Mouse (Mus musculus) neutrophil, adult 5-6 weeks (primary cell): ENCODE results near the gene Sntg2. TPM values are rescaled to one million over a fixed set of nuclear protein-coding genes. Genes with fewer than 3 reads are reported as not detected.

Experiments used
- ATAC-seq: fragments of 151-379, 151-347 bp; 2 replicates; pipeline ENCODE4 v1.8.0; 2017; ENCODE audit warnings: mild to moderate bottlenecking, moderate TSS enrichment; ENCODE audit not compliant: insufficient number of reproducible peaks, poor library complexity, low FRiP score, severe bottlenecking; ENCODE audit errors: extremely low read depth
- total RNA-seq: library from RNA; stranded (forward); fragments of 200-1000 nt; gene quantifications from 2 replicates; pipeline ENCODE4 v1.2.3, GENCODE M21; 2017

Sntg2 gene
- total RNA-seq, 1 experiment from 2014 or later, result not detected

DNA sequence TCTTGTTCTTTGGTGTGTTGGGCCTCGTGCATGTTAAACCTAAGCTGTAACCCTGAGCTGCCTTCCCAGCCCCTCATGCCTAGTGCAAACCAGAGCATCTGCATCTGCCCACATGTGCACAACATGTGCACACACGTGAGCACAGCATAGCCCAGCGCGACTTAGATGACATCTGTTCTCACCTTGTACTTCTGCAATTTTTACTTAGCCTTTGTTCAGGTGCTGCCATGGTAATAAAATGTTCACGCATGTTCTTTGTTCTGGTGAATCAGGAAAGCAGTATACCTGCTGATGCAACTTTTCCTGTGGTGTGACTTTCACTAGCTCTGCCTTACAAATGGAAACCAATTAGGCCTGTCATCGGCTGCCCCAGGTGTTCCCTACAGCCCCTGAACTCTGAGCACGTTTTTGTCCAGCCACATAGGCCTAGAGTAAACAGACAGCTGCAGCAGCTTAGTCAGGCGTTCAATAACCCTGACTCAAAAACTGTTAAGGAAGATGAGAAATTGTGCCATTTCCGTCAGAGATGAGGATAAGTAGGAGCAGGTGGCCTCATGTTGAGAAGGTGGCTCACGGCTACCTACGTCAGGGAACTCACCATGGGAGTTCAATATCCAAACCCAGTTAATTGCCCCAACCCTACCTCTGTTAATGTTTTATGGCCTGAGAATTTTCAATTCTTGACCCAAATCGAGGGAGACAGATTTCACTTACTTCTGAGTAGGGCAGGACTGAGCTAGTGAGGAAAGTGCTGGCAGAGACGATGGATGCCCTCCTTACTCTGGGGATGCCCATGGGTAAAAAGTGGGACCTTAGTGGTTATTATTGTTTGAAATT lies 80.2 kb downstream of the Sntg2 start:
- ATAC-seq, result no peak

DNA sequence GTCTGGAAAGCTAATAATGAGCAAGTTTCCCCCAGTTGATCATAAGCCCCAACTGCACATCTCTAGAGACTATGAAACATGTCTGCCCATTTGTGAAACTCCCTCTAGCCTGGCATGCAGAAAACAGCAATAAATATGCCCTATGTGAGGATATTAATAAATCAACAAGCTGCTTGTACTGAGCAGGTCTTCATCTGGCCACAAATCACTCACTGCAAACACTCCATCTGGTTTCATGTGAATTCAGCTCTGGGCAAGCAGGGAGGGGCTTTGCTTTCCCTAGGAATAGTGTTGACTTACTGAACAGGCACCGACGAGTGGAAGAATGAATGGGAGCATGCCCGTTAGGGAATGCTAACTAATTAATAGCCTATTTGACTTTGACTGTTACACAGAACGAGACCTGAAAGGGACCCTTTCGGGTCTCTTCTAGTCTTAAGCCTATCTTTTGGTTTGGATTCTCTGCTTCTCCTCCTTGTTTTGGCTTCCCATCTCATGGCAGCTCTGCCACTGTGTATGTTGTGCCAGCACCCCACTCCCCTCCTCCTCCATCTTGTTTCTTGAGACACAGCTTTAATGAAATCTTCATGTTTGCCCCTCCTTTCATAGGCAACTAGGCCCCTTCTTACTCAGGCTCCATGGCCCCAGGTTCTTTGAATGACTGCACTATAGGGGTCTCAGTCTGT lies 86.1 kb downstream of the Sntg2 start:
- no peak for ATAC-seq

DNA sequence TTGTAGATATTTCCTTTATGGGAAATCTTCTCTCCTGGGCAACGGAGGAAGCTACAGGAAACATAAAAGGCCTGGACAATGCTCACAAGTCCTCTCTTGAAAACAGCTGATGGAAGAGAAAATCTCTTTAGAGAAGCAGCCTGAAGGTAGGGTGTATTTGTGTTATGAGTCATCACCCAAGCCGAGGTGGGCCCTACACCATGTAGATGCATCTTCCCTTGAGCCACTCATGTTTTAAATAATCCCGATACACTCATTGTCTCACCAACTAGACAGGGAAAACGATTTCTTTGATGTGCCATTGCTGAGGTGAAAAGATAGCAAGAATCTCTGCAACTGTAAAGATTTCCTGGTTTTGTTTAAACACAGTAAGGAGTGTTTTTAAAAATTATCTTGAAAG lies 89.4 kb downstream of the Sntg2 start:
- no peak for ATAC-seq

DNA sequence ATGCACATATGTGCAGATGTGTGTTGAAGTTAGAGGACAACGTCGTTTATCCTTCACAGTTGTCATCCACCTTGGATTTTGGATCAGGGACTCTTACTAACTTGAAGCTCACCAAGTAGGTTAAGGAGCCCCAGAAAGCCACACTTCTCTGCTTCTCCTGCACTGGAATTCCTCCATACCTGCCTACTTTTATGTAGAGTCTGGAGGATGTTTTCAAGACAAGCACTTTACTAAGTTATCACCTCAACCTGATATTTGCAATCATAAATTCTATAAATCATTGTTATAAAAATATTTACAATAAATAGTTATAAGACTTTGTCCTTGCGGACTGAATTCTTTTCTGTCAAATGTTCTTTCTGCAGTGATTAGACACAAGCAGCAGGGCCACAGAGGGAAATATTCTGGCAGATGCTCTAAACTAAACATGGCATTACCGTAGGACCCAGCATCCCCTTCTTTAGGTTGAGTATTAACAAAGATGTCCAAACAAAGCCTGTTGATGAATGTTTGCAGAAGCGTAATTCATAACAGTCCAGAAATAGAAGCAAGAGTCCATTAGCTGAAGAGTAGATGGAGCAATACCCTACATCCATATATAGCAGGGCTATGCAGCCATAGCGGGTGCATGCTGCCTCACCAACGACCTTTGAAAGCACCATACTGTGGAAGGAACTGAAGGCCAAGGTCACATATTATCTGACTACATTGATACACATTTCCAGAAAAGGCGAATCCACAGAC lies 100.8 kb downstream of the Sntg2 start:
- ATAC-seq, result no peak

DNA sequence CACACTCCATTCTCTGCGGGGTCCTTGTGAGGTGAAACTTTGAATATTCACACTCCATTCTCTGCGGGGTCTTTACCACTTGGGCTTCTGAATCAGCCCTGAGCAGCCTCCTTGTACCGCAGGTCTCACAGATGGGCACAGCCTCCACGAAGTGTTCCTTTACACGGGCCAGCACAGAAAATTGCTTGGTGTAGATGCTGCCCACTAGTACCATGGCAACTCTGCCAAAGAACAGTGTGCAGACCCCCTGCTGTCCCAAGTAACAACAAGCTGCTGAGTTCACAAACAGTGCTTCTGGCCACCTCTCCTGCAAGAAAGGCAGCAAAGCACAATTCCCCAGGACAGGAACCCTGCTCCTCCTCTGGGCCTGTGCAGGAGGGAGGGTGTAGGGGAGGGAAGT lies 109.0 kb downstream of the Sntg2 start:
- ATAC-seq, result no peak

DNA sequence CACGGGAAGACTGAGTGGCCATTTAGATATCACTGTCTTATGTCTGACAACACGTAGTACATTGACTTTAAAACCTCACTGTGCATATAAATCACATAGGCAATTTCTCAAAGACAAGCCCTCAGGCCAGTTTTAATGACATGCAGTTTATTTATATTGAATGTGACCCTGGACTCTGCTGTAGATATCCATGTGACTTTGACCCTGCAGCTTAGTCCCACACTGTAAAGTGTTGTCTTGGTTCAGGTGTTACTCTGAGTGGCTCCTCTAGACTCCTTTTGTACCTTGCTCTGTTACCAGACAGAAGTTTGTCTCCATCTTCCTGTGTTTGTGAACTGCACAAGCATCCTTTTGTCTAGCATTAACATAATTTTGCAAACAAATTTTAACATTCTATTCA lies 112.0 kb downstream of the Sntg2 start:
- ATAC-seq, result no peak

DNA sequence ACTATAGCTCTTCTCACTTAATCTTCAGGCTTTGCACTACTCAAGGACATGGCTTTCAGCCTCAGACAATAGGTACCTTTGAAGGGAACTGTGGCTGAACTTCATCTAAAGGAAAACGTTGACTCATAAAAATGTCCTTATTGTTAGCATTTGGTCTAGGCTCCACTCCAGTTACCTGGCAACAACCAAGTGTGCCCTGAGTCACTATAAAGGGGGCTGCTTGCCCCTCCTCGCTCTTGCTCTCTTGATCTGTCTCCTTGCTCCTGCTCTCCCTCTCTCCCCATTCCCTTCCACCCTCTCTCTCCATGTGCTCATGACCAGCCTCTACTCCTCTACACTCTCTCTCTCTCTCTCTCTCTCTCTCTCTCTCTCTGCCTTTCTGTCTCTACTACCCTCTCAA lies 114.5 kb downstream of the Sntg2 start:
- ATAC-seq, result no peak

DNA sequence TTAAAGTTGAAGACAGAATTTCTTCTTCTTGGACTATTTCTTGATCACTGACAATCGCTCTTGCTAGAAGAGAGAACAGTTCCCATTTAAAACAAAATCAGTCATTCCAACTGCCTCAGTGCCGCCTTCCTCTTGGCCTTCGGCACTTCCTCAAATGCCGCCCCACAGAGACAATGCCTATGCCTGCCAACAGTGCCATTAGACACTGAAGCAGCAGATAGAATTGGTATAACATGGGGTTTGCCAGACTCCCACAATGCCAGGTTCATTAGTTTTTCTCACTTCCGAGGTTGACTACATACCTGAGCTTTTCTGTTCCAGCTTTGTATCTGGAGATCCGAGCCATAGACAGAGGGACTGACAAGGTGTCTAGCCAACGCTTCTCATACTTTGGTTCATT lies 115.5 kb downstream of the Sntg2 start:
- ATAC-seq, result no peak

DNA sequence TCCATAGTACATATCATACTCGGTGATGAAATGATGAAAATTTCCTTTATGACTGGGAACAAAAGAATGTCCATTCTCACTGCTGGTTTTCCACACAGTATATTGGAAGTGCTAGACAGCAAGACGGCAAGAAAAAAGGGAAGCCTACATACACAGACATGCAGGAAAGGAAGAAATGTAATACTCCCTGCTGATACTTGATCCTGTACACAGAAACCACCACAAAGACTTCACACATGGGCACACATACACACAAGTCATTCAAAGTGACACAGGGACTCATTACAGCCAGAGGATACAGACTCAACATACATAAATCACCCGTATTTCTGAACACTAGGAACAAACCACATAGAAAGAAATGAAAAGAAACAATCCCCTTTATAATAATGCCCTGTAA lies 117.0 kb downstream of the Sntg2 start:
- ATAC-seq, result no peak

DNA sequence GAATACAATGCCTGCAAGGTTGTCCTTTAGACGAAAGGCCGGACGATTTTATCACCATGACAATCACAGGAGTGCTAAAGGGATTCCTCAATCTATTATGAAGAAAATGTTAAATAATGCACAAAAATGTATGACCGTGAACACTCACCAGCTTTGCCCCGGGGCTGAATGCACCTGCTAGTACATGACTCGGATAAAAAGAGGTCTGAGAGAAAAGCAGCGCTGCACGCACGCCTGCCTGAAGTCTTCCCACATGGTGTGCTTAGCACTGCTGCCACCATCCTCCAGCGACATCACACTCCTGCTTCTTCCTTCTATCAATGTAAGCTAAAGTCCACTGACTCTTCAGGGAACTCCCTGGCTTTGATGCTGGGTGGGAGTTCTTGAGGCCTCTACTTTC lies 118.6 kb downstream of the Sntg2 start:
- no peak for ATAC-seq

DNA sequence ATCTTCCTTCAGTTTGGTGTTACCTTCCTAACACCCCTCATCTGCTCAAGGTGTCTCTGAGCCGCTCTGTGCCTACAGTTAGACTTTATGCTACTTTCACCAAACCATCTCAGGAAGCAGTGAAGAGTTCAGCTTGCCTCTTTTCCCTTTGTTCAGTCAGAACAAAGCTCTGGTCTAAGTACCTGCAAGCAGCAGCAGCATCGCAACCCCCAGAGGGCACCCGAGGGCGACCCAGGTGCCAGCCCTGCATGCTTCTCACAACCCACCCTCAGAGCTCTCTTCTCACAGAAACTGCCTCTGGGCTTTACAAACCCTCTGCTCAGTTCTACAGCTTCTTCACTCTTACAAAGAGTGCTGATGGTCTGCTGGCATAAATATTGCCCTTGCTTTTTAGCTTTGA lies 120.8 kb downstream of the Sntg2 start:
- no peak for ATAC-seq

DNA sequence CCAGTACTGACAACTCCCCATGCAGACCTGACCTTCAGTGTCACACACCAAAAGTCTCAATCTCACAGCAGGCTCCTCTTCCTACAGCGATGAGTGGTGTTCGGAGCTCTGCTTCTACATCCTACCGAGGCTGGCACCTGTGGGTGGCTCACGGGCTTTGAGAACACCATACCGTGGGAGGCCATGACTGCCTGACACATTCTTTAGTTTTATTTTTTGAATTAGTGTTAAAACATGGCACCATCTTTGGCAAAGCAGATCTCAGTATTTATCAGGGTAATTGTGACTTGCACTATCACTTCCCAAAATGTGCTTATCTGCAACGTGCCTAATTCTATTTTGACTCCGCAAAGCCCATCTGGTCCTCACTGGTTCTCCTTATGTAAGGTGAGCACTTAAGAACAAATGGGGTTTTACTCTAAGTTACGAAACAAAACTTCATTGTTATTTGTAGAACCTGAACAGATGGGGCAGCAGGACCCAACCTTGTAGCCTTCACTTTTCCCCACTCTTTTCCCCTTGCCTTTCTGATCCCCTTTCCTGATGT lies 121.8 kb downstream of the Sntg2 start:
- ATAC-seq, result no peak

DNA sequence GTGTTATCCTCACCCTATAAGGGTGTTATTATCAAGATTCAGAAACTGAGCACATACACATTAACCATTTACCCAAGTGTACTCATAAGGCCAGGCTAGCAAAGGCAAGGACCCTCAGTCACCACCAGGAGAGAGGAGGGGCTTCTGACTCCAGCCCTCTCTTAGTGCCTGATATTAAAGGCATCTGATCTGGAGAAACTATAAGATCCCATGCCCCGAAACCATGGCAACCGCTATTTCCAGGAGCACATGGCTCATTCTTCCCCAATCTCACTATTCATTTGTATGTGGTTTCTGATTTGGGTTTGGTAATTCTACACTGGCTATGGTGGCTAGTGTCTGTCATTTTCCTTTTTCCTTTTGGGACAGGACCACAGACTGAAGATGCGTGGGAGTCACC lies 124.1 kb downstream of the Sntg2 start:
- ATAC-seq, result no peak

DNA sequence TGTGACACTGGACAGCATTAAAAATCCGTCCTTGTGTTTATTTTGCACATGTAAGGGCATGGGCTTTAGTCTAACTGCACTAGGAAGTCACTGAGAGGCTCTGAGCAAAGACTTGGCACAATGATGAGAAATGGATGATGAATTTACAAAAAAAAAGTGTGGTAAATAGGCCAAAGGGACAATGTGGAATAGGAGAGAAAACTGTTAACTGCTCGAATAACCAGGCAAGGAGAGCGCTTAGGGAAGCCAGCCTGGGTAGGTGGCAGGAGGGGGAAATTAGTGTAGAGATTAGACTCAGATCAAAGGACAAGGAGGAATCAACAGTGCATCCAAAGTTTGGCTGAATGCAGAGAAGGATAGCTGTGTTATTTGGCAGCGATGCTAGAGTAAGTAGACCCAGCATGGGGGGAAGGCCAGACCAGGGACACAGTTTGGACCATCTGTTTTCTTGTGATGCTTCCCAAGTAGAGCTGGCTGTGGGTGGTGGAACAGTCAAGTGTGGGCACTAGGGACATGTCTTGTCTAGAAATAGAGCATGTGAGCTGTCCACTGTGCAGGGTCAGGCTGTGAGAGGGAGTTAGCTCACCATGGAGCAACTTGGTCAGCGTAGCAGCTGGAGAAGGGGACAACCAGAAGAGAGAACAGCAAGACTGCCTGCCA lies 126.8 kb downstream of the Sntg2 start:
- no peak for ATAC-seq

DNA sequence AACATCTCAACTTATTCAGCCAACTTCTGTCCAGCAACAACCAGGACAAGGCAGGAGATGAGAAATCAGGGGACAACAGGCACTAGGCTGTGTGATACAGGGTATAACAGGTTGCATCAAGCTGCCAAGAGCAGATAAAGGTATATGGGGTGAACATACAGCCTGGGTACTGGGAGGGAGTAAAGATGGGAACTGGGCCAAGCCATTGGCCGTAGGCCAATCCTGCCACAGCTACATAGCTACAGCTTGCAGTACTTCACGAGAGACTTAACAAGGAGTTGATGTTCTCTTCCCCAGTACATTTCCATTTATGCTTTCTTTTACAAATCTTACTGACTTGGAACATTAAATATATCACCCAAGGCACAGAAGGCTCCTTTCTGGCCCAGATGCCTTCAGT lies 129.0 kb downstream of the Sntg2 start:
- ATAC-seq, result no peak

DNA sequence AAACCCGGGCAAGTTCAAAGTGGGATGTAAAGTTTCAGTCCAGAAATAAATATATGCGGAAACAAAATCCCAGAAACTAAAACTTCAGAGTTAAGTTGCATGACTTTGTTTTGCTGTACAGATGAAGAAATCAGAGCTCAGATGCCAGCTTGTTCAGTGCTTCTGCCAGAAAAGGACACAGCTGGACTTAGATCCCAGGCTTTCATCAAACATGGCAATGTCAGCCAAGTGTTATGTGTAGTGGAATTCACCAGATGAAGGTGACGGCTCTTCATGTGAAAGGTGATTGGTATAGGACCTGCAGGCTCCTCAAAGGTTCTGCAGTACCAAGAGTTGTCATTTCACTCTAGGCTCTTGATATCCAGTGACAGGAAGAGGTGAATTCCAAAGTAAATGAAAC lies 132.3 kb downstream of the Sntg2 start:
- ATAC-seq, result no peak

DNA sequence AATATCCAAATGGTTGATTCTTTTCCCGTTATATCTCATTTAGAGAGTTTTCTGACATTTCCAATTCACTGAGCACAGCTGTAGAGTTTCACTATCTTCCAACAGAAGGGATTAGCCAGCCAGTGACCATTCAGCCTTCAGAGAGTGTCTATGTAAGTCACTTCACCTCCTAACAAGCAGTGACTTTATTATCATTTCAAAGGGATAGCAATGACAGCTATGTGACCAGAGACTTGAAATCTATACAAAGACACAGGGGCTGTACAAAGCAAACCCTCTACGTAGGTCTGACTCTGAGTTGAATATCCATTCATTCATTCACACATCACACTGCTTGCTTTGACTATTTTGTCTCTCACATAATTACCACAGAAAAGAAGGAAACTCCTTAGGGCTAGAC lies 138.2 kb downstream of the Sntg2 start:
- ATAC-seq, result no peak

DNA sequence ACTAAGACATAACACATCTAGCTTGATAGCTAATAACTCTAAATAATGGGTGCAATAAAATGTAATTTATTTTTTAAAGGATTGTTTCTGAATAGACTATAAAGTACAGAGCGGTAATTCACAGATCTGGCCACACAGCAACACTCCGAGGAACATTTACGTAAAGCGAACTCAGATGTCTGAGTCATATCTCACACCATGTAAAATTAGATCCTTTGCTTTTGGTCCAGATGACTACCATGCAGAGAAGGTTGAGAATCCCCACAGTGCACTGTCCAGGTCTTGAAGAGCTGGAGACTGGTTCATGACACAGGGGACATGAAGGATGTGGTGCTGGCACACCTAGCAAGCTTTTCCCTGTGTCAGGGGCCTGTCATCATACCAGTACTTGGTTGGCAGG lies 145.2 kb downstream of the Sntg2 start:
- ATAC-seq, result no peak

DNA sequence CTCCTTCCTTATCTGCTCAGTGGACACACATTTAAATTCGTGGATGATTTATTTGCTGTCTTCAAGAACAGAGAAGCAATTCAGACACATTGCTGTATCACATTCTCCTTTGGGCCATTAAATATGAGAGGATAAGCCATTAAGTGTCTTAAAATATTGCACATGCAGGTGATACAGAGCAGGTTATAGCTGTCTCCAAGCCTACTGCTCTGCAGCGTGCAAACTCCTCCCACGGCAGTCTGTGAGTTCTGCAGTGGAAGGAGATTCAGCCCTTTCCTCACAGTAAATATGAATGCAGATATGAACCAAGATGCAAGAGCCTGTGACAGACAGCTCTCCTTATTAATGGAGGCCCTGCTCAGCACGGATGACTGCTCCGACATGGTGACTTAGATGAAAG lies 146.9 kb downstream of the Sntg2 start:
- no peak for ATAC-seq
